Mouse (Mus musculus): ENCODE results near the gene Slc22a1.
A peak's percentile ranks its signal among the peaks of the same experiment; 100 is the strongest.
"Not testable (repeated sequence)": the region's sequence is repeated elsewhere in the genome, so short reads cannot be mapped to it uniquely, and the experiment has no call there.

Gene Slc22a1

GRCm38 (mm10) chr17:12684928-12685624, 9.4 kb upstream of the Slc22a1 start:
- DNase-seq (ENCODE audit: low read depth, low spot score), result no peak

DNA sequence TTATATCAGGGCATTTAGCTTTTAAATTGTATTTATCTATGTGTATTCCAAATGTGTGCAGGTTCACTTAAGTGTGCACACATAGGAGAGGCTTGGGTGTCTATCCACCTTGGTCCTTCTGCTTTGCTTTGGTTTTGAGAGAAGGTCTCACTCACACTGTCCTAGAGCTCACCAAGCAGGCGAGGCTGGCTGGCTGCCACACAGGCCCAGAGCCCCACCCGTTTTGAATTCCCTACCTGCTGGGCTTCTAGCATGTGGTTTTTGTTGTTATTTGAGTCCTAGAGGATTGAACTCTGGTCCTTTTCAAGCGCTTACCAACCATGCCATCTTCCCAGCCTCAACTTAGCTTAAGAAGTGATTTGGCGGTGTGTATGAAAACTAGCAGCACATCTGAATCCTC, 8.8 kb upstream of the Slc22a1 start:
- no peak for DNase-seq (ENCODE audit: low read depth, low spot score)

GRCm38 (mm10) chr17:12683582-12683981, 8.0 kb upstream of the Slc22a1 start:
- no peak for DNase-seq (ENCODE audit: low read depth, low spot score)

- no peak for DNase-seq (ENCODE audit: low read depth, low spot score)
These were observed 2.6 kb upstream of the Slc22a1 start for GRCm38 (mm10) chr17:12678261-12678660.

GRCm38 (mm10) chr17:12677139-12677538, 1.5 kb upstream of the Slc22a1 start:
- no peak for DNase-seq (ENCODE audit: low read depth, low spot score)

- not testable (repeated sequence) for DNase-seq (ENCODE audit: low read depth, low spot score)
These were observed 649 bp downstream of the Slc22a1 start for GRCm38 (mm10) chr17:12674980-12675379.

- no peak for DNase-seq (ENCODE audit: low read depth, low spot score)
These were observed 1.8 kb downstream of the Slc22a1 start for GRCm38 (mm10) chr17:12673871-12674270.

- no peak for DNase-seq (ENCODE audit: low read depth, low spot score)
These were observed 3.3 kb downstream of the Slc22a1 start for GRCm38 (mm10) chr17:12672285-12672790.

DNA sequence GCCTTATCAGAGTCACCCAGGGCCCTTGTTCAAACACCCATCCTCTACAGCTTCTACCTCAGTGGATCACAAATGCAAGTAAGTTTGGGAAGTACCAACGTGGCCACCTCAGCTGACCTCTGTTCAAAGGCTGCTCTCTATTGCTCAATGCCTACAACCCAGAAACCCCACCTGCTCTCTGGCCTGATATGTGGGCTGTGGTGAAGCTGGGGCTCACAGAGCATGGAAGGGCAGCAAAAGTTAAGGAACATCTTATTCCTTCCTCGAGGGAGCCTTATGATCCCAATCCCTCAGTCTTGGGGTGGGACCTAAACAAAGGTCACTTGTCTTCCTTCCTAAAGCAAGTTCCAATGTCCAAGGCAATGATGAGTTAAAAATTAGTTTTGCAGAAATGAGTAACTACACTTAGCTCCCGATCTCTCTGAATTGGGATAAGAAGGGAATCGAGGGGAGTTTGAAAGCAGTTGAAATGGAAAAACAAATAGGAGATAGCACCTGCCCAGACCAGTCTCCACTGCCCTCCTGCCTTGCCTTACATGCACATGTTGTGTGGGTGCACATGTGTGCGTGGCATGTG, 4.5 kb downstream of the Slc22a1 start:
- no peak for DNase-seq (ENCODE audit: low read depth, low spot score)

DNA sequence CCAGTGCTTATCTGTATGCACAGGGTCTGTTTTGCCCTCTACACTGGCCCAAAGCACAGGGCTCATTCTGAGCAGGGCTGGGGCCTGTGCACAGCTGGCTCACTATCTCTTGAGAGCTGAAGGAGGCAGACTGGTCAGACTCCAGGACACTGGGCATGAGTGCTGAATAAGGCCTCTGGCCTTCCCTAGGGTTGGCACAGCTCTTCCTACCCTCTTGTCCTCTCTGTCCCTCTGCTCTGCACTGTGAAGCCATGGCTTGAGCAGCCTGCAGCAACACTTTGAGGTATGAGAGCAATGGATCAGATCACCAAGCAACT, 6.3 kb downstream of the Slc22a1 start:
- DNase-seq (ENCODE audit: low read depth, low spot score), result no peak

- DNase-seq (ENCODE audit: low read depth, low spot score), result no peak
These were observed 6.9 kb downstream of the Slc22a1 start for GRCm38 (mm10) chr17:12668478-12669362.

DNA sequence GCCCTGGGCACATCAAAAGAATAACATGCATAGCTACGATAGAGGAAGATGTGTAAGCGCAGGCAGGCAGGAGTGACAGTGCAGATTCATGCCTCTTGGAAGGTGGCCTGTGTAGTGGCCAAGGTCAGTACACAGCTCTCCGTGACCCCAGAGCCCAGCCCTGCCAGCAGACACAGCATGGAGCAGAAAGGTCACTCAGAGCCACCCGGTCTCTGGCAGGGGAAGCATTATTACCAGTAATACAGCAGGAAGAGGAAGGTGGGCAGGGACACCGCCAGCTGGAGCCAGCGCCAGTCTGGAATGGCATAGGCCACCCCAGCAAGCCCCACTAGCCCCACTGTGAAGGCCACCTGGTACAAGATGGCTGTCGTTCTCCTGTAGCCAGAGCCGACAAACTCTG, 11.5 kb downstream of the Slc22a1 start:
- DNase-seq (ENCODE audit: low read depth, low spot score), result no peak

- peak; percentile 49 for DNase-seq (ENCODE audit: low read depth, low spot score)
These were observed 14.9 kb downstream of the Slc22a1 start for GRCm38 (mm10) chr17:12660572-12661260.

DNA sequence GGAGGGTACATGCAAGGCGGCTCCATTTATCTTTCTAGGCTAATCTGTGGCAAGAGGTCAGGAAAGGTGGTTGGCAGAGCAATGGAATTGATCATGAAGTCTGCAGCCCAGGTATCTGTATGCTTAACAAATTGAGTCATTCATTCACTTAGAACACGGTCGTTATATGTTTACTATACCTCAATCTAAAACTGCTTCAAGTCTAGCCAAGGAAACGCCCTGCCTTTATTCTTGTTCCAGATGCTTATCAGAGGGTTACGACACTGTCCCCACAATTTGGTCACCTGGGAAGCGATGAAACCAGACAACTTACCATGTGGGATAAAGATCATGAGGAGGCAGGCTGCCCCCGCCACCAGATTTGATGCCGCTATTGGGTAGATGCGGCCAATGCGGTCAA, 16.4 kb downstream of the Slc22a1 start:
- DNase-seq (ENCODE audit: low read depth, low spot score), result no peak

DNA sequence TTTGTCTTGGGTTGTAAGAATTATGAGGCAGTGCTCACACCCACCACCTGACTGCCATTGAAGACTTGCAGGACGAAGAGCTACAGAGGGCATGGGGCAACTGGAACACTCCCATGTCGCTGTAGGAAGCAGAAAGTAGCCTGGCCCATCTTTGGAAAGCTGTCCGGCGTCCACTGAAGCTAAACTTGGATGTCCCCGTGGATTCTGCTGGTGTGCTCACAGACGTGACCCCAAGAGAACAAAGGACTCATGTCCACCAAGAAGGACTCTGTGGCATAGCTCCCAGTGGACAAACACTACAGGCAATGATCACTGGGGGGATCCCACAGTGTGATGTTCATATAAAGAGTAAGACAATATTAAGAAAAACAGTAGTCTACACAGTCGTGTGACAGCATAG, 16.8 kb downstream of the Slc22a1 start:
- no peak for DNase-seq (ENCODE audit: low read depth, low spot score)

- DNase-seq (ENCODE audit: low read depth, low spot score), result no peak
These were observed 19.8 kb downstream of the Slc22a1 start for GRCm38 (mm10) chr17:12655826-12656225.

DNA sequence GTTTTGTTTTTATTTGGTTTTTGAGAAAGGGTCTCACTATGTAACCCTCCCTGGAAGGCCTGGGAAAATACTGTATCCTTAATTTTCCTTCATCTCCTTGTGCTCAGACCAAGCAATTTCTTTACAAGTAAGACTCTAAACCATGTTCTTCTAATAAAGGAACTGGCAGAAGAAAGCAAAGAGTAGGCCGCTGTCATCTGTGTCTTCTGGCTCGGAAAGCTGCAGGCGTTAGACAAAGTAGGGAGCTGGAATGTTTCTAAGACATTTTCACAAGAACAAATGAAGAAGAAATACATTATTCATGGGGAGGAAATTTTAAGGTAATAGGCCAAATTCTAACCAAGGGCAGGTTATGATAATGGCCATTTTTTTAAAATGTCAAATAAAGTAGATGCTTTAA, 21.6 kb downstream of the Slc22a1 start:
- DNase-seq (ENCODE audit: low read depth, low spot score), result no peak

- DNase-seq (ENCODE audit: low read depth, low spot score), result no peak
These were observed 23.0 kb downstream of the Slc22a1 start for GRCm38 (mm10) chr17:12652604-12653003.

DNA sequence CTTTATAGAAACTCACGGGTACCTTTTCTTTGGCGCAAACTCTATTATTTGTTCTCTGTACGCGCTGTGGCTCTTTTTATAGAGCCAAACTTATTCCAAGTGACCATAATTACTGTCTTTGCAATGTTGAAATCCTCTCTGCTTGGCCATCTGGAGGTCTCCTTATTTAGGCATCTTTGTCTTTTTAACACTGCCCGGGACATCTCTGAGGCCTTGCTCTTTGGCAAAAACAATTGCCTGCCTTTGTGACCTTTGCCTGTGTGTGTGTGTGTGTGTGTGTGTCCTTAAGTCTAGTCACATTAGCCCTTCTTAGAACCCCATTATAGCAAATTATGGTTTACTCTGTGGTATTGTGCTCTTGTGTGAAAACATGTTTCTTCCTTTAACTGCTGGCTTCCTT, 30.2 kb downstream of the Slc22a1 start:
- DNase-seq (ENCODE audit: low read depth, low spot score), result no peak

GRCm38 (mm10) chr17:12641087-12641486, 34.5 kb downstream of the Slc22a1 start:
- DNase-seq (ENCODE audit: low read depth, low spot score), result no peak

- peak; percentile 40 for DNase-seq (ENCODE audit: low read depth, low spot score)
These were observed 36.0 kb downstream of the Slc22a1 start for GRCm38 (mm10) chr17:12639585-12639984.

- DNase-seq (ENCODE audit: low read depth, low spot score), result no peak
These were observed 40.8 kb downstream of the Slc22a1 start for GRCm38 (mm10) chr17:12634814-12635213.
